Mouse (Mus musculus): ENCODE measurements at regions not wholly inside any gene's neighbourhood (a gene's known extent, or its start where the extent isn't known, plus 50 kb on each side); places are given as distances from the start of the nearest gene placed in this dataset.

- DNase-seq (ENCODE audit: low read depth in 1 of 2, low spot score in 2 of 2) = no peak
- Histone ChIP-seq H3K4me3 (ENCODE audit: extremely low read depth, insufficient read depth, insufficient read length) (no peak overlapping the region), H3K27me3 (ENCODE audit: control insufficient read depth, insufficient read depth, low read length) (no peaks in the 10 kb centered on the region), H3K36me3 (ENCODE audit: control insufficient read depth, insufficient read depth, low read length) (no peaks in the 10 kb centered on the region), H3K4me1 (ENCODE audit: control insufficient read depth, insufficient read depth, insufficient read length) (no peaks in the 10 kb centered on the region), H3K27ac (ENCODE audit: insufficient read depth, low read length) (no peak overlapping the region)
- 81% methylated on average over 2 of the region's 2 CpGs for WGBS
- TF ChIP-seq POLR2A (IDR thresholded peaks at IDR 0.05; ENCODE audit: low read depth, low read length) (no peak), CTCF (IDR thresholded peaks at IDR 0.05; ENCODE audit: extremely low read depth, insufficient read depth, insufficient read length, insufficient replicate concordance) (no peak)
Observed at GRCm38 (mm10) chr8:128214256-128214655, 144.1 kb upstream of the Nrp1 start.

GRCm38 (mm10) chr8:128218886-128219285 is 139.5 kb upstream of the Nrp1 start:
- no peaks in the 10 kb centered on the region for H3K36me3 ChIP-seq (ENCODE audit: control insufficient read depth, insufficient read depth, low read length)
- no peak overlapping the region for H3K27ac ChIP-seq (ENCODE audit: insufficient read depth, low read length)
- no peak for DNase-seq (ENCODE audit: low read depth in 1 of 2, low spot score in 2 of 2)
- no peaks in the 10 kb centered on the region for H3K27me3 ChIP-seq (ENCODE audit: control insufficient read depth, insufficient read depth, low read length)
- H3K4me1 ChIP-seq (ENCODE audit: control insufficient read depth, insufficient read depth, insufficient read length) = peaks cover 2% of the 10 kb centered on the region; the same call in 1 of the 2 replicates
- TF ChIP-seq CTCF (IDR thresholded peaks at IDR 0.05; ENCODE audit: extremely low read depth, insufficient read depth, insufficient read length, insufficient replicate concordance) (no peak), POLR2A (IDR thresholded peaks at IDR 0.05; ENCODE audit: low read depth, low read length) (no peak)
- no peak overlapping the region for H3K4me3 ChIP-seq (ENCODE audit: extremely low read depth, insufficient read depth, insufficient read length)
- WGBS = 86% methylated on average over 2 of the region's 2 CpGs

GRCm38 (mm10) chr8:128219539-128219938 is 138.9 kb upstream of the Nrp1 start:
- H3K4me3 ChIP-seq (ENCODE audit: extremely low read depth, insufficient read depth, insufficient read length) = no peak overlapping the region
- H3K27ac ChIP-seq (ENCODE audit: insufficient read depth, low read length) = no peak overlapping the region
- H3K4me1 ChIP-seq (ENCODE audit: control insufficient read depth, insufficient read depth, insufficient read length) = peaks cover 4% of the 10 kb centered on the region; the same call in 1 of the 2 replicates
- no peak for DNase-seq (ENCODE audit: low read depth in 1 of 2, low spot score in 2 of 2)
- no peaks in the 10 kb centered on the region for H3K36me3 ChIP-seq (ENCODE audit: control insufficient read depth, insufficient read depth, low read length)
- no peak for TF ChIP-seq CTCF (IDR thresholded peaks at IDR 0.05; ENCODE audit: extremely low read depth, insufficient read depth, insufficient read length, insufficient replicate concordance)
- no peak for TF ChIP-seq POLR2A (IDR thresholded peaks at IDR 0.05; ENCODE audit: low read depth, low read length)
- H3K27me3 ChIP-seq (ENCODE audit: control insufficient read depth, insufficient read depth, low read length) = no peaks in the 10 kb centered on the region

- TF ChIP-seq CTCF (IDR thresholded peaks at IDR 0.05; ENCODE audit: extremely low read depth, insufficient read depth, insufficient read length, insufficient replicate concordance) = no peak
- TF ChIP-seq POLR2A (IDR thresholded peaks at IDR 0.05; ENCODE audit: low read depth, low read length) = no peak
- no peak overlapping the region for H3K4me3 ChIP-seq (ENCODE audit: extremely low read depth, insufficient read depth, insufficient read length)
- no peaks in the 10 kb centered on the region for H3K36me3 ChIP-seq (ENCODE audit: control insufficient read depth, insufficient read depth, low read length)
- no peak overlapping the region; the same call in 1 of the 2 replicates for H3K27ac ChIP-seq (ENCODE audit: insufficient read depth, low read length)
- peaks cover 4% of the 10 kb centered on the region; the same call in 1 of the 2 replicates for H3K4me1 ChIP-seq (ENCODE audit: control insufficient read depth, insufficient read depth, insufficient read length)
- WGBS = 86% methylated on average over 1 of the region's 1 CpGs
- peak in 1 of 2 experiments; percentile 15 for DNase-seq (ENCODE audit: low read depth in 1 of 2, low spot score in 2 of 2)
- no peaks in the 10 kb centered on the region for H3K27me3 ChIP-seq (ENCODE audit: control insufficient read depth, insufficient read depth, low read length)
Observed at GRCm38 (mm10) chr8:128223092-128223491, 135.3 kb upstream of the Nrp1 start.

GRCm38 (mm10) chr8:128223522-128223921 is 134.9 kb upstream of the Nrp1 start:
- TF ChIP-seq POLR2A (IDR thresholded peaks at IDR 0.05; ENCODE audit: low read depth, low read length) = no peak
- TF ChIP-seq CTCF (IDR thresholded peaks at IDR 0.05; ENCODE audit: extremely low read depth, insufficient read depth, insufficient read length, insufficient replicate concordance) = no peak

GRCm38 (mm10) chr8:128225123-128225522 is 133.3 kb upstream of the Nrp1 start:
- 88% methylated on average over 2 of the region's 2 CpGs for WGBS
- Histone ChIP-seq H3K36me3 (ENCODE audit: control insufficient read depth, insufficient read depth, low read length) (no peaks in the 10 kb centered on the region), H3K4me3 (ENCODE audit: extremely low read depth, insufficient read depth, insufficient read length) (no peak overlapping the region), H3K4me1 (ENCODE audit: control insufficient read depth, insufficient read depth, insufficient read length) (peaks cover 4% of the 10 kb centered on the region; the same call in 1 of the 2 replicates), H3K27ac (ENCODE audit: insufficient read depth, low read length) (no peak overlapping the region), H3K27me3 (ENCODE audit: control insufficient read depth, insufficient read depth, low read length) (no peaks in the 10 kb centered on the region)
- TF ChIP-seq POLR2A (IDR thresholded peaks at IDR 0.05; ENCODE audit: low read depth, low read length) (no peak), CTCF (IDR thresholded peaks at IDR 0.05; ENCODE audit: extremely low read depth, insufficient read depth, insufficient read length, insufficient replicate concordance) (no peak)
- DNase-seq (ENCODE audit: low read depth in 1 of 2, low spot score in 2 of 2) = no peak

More at GRCm38 (mm10) chr8:128223522-128223921, 134.9 kb upstream of the Nrp1 start:
- no peaks in the 10 kb centered on the region for H3K36me3 ChIP-seq (ENCODE audit: control insufficient read depth, insufficient read depth, low read length)
- H3K27me3 ChIP-seq (ENCODE audit: control insufficient read depth, insufficient read depth, low read length) = no peaks in the 10 kb centered on the region
- peaks cover 4% of the 10 kb centered on the region; the same call in 1 of the 2 replicates for H3K4me1 ChIP-seq (ENCODE audit: control insufficient read depth, insufficient read depth, insufficient read length)
- H3K27ac ChIP-seq (ENCODE audit: insufficient read depth, low read length) = no peak overlapping the region
- no peak overlapping the region for H3K4me3 ChIP-seq (ENCODE audit: extremely low read depth, insufficient read depth, insufficient read length)
- no peak for DNase-seq (ENCODE audit: low read depth in 1 of 2, low spot score in 2 of 2)

GRCm38 (mm10) chr8:128235071-128235470 is 123.3 kb upstream of the Nrp1 start:
- 70% methylated on average over 11 of the region's 11 CpGs for WGBS
- Histone ChIP-seq H3K27ac (ENCODE audit: insufficient read depth, low read length) (no peak overlapping the region), H3K27me3 (ENCODE audit: control insufficient read depth, insufficient read depth, low read length) (no peaks in the 10 kb centered on the region), H3K36me3 (ENCODE audit: control insufficient read depth, insufficient read depth, low read length) (no peaks in the 10 kb centered on the region), H3K4me3 (ENCODE audit: extremely low read depth, insufficient read depth, insufficient read length) (no peak overlapping the region), H3K4me1 (ENCODE audit: control insufficient read depth, insufficient read depth, insufficient read length) (no peaks in the 10 kb centered on the region)
- DNase-seq (ENCODE audit: low read depth in 1 of 2, low spot score in 2 of 2) = no peak
- TF ChIP-seq CTCF (IDR thresholded peaks at IDR 0.05; ENCODE audit: extremely low read depth, insufficient read depth, insufficient read length, insufficient replicate concordance) (no peak), POLR2A (IDR thresholded peaks at IDR 0.05; ENCODE audit: low read depth, low read length) (no peak)
